Mouse (Mus musculus) right cerebral cortex, postnatal 10 days (tissue): ENCODE measurements around the gene Ppp2r5d.

ENCODE experiments used
- DNase-seq, 2 experiments: peaks; one replicate each; pipeline ENCODE4 v3.0.0; 2021; ENCODE audit warnings: low spot score in 2 of 2

Gene Ppp2r5d

DNA sequence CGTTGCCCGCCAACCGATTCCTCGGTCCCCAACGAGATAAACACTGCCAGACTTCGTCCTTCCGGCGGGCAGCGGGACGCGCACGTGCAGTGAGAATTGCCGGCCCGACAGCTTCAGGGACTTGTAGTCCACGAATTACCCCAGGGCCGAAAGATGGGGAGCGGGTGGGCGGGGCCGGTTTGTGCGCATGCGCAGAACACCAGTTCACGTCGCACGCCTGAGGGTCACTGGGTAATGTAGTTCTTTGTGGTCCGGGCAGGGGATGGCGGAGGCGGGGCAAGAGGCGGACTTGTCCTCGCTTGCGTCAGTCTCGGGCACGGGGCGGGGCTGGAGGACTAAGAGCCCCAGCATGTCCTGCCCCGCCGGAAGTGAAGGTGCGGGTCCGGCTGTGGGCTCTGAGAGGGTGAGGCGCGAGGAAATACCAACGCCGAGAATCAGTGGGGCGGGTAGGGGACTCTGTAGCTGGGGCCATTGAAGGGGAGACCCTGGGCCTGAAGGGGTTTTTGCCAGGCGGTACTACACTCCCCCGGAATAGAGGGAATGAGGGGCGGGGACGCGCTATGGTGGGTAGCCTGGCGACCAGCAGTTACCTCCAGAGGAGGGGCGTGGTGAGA, 24.0 kb downstream of the Ppp2r5d start, which contains the start of gene Klhdc3:
Klhdc3 (minus strand) TSS at position 155 of the 614 bp plus-strand sequence.
- peak; percentile 98 to 99 for DNase-seq

DNA sequence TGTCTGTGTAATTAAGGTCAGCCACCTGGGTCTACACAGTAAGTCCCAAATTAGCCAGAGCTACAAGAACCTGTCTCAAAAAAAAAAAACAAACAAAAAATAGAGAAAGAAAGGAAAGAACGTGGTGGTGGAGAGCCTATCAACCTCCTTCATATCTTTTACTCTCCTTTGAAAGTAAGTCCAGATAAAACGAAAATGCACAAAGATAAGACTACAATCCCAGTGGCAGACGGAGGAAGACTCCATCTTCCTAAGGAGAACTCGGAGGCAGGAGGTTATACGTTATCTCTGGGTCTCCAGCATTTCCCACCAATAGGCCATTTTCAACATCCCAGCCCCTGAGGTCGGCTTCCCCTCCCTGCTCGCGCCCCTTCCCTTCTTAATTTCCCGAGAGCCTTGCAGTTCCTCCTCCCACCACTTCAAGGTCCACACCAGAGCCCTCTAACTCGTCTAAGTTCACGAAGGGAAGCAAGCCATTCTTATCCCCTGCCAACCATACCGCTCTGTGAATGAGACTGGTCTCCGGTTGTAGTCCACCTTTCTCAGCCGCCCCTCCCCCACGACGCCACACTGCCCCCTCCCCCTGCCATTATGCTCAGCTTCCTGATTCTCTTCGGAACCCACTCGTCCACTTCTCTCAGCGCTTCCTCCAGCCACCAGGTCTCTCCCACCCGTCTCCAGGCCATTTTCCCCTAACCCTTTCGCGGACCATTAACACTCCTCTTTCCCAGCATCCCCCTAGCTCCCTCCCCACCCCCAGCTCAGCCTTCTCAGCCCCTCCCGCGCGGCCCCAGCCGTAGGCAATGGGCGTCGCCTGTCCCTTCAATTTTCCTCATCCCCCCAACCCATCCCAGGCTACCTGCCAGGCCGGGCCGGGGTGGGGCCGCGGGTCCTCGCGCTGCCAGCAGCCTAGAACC, 24.8 kb downstream of the Ppp2r5d start:
- peak in 1 of 2 experiments; percentile 71 for DNase-seq

DNA sequence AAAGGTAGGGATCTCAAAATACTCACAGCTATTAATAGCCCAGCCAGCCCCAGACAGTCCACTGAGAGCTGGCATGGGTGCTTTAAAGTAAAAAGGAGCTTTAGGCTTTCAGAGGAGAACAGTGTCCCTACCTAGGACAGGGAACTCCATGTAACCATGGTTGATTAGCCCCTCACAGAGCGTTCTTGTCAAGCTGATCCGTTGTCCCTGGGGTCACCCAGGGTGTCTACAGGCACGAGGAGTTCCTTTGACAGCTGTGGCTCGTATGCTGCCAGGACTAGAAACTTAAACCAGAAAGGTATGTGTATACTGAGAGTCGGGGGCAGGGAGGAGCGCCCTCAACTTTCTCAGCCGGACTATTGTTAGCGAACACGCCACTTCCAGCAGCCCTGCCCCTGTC, 26.0 kb downstream of the Ppp2r5d start:
- no peak for DNase-seq

DNA sequence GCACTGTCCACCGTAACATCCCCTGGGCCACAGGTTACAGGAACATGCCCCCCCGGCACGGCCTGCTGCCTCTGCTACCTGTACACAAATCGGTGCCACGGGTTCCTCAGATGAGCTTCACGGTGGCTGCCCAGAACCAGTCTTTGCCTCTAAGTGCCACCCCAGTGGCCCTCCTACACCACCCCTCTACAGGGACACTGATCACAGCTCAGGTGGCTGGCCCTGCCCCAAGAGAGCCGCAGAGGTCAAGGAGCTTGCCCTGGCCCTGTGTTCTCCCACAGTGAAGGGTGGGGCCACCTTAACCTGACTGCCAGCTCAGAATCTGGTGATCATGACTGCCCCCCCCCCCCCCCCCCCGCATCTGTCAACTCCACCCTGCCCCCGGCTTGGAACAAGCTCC, 26.5 kb downstream of the Ppp2r5d start, which contains the start of gene Mea1:
Mea1 (plus strand) TSS at position 378 of the 400 bp plus-strand sequence.
- no peak for DNase-seq

DNA sequence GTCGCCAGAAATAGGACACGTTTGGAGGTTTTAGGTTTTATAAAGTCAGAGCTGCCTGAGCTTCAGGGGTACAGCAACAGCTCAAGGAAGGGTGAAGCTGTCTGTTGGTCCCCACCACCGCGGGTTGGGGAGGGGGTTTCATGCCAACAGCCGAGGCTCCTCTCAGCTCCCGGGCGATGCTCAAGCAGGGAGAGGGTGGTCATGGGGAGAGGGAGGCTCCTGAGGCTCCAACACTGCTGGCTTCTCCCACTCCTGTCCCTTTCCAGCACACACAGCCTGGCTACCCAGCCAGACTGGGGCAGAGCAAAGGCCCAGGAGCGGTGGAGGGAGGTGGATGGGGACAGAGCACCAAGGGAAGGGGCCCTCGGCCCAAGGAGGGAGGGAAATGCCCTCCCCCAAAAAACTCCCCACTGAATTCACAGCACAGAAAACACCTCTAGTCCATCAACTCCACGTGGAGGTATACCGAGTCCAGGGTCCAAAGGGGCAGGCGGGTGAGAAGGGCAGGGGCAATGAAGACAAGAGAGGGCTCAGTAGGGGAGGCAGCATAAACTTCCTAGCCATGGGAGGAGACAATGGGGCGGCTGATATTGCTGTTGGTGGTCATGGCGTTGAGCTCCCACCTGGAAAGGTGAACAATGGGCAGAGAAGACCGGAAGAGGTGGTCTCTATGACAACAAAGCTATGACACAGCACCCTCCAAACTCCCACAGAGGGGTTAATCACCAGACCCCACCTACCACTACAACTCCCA, 30.2 kb downstream of the Ppp2r5d start:
- DNase-seq = no peak

DNA sequence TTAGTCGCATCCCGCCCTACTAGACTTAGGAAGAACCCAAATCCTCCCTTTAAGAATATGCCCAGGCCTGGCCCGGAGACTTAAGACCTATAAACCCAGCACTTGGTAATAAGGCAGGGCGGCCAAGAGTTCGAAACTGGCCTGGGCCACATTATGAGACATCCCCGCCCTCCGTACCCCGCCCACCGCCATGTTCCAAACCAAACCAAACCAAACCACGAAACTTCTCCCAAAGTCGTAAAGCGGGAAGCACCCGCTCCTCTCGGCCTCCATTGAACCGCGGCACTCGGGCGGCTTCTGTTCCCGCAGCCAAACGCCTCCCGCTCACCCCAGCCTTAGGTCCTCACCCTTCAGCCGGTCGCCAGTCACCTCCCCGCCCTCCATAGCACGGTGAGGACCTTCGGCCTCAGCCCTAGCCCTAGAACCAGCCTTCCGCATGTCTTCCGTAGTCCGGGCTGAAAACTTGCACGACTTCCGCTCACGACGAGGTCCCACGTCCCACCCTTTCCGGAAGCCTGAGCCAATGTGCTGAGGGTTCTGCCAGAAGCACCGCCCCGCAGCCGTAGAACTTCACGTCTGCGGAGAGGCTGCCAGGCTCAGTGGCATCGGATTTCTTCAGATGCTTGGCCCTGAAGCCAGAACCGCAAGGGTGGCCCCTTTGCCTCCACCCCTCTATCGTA, 30.9 kb downstream of the Ppp2r5d start, which contains the start of gene Rrp36:
Rrp36 (minus strand) TSS at position 503 of the 680 bp plus-strand sequence.
- DNase-seq = peak; percentile 94 to 95

DNA sequence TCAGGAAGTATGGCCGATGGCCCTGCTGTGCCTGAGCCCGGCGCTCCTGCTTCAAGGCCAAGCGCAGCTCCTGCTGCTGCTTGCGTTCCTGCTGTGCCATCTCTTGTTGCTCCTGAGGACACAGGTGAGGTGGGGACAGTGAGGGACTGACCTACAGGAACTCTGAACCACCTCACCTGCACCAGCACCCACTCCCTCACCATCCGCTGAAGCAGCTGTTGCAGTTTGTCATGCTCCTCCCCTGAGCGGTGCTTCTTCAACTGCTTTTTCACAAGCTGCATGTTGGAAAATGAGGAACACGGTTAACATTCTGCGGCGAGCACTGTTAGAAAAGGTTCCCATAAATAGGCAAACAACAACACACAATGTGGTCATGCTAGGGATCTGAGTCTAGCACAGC, 35.0 kb downstream of the Ppp2r5d start:
- no peak for DNase-seq

DNA sequence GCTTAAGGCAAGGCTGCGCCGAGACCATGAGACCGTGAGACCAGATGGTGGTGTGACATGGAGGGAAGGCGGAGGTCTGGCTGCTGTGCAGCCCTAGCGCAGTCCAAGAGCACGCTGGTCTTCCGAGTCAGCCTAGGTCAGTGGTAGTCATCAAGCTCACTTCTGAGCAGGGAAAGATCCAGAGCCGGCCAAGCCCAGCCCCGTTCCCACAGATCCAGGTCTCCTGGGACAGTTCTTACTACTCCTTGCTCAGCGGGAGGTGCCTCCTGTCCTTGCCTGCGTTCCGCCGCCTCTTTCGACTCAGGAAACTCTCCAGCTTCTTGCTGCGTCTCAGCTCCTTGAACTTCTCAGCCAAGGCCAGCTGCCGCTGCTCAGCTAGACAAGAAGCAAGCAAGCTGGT, 37.2 kb downstream of the Ppp2r5d start:
- DNase-seq = no peak

DNA sequence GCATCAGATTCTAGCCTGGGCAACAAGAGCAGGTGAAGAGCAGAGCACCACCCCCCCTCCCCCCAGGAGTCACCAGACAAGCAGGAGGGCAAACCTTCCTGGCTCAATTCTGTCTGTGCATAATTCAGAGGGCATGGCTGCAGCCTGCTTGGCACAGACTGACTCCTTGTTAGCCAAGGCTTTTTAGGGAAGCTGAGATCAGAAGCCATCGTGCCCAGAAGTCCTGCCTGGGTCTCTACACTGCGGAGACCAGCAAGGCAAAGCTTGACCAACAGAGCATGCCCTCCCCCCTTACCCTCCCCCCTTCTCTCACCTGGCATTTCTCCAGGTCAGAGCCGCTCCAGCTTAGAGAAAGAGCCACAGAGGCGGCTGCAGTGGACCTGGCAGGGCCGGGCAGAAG, 42.2 kb downstream of the Ppp2r5d start:
- DNase-seq = no peak

DNA sequence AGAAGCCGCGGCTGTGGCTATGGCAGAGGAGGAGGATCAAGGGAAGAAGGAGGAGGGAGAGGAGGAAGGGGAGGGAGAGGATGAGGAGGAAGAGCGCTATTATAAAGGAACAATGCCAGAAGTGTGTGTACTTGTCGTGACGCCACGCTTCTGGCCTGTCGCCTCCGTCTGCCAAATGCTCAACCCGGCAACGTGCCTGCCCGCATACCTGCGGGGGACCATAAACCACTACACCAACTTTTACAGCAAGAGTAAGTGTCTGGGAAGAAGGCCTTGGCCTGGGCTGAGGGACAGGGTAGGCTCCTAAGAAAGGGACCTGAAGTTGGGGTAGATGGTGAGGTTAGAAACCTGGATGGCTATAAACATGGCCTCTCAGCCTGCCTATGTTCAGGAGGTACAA, 42.9 kb downstream of the Ppp2r5d start:
- no peak for DNase-seq

DNA sequence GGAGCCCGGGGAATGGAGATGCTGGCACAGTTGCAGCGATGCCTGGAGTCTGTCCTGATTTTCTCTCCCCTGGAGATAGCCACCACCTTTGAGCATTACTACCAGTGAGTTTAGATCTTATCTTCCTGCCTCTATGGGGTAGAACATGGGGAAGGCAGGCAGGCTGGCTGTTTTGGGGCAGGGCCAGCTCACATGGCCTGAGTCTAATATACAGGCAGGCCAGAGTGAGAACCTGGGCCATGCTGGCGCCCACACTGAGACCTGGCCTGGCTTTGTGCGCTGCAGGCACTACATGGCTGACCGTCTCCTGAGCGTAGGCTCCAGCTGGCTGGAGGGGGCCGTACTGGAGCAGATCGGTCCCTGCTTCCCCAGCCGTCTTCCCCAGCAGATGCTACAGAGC, 43.6 kb downstream of the Ppp2r5d start:
- DNase-seq = no peak

DNA sequence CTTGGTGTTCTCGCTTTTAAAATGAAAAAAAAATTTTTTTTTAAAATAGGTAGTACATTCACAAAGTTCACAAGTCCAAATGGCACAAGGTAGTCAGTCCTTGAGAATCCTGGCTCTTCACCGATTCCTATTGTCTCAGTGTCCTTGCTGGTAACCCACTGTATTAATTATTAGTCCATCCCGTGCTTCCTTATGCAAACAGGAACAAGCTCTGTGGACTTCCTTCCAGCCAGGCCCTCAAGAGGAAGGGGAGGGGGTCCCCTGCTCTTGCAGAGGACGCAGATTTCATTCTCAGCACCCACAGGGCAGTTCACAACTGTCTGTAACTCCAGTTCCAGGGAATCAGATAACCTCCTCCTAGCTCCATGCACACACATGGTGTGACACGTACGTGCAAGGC, 48.9 kb downstream of the Ppp2r5d start:
- no peak for DNase-seq

DNA sequence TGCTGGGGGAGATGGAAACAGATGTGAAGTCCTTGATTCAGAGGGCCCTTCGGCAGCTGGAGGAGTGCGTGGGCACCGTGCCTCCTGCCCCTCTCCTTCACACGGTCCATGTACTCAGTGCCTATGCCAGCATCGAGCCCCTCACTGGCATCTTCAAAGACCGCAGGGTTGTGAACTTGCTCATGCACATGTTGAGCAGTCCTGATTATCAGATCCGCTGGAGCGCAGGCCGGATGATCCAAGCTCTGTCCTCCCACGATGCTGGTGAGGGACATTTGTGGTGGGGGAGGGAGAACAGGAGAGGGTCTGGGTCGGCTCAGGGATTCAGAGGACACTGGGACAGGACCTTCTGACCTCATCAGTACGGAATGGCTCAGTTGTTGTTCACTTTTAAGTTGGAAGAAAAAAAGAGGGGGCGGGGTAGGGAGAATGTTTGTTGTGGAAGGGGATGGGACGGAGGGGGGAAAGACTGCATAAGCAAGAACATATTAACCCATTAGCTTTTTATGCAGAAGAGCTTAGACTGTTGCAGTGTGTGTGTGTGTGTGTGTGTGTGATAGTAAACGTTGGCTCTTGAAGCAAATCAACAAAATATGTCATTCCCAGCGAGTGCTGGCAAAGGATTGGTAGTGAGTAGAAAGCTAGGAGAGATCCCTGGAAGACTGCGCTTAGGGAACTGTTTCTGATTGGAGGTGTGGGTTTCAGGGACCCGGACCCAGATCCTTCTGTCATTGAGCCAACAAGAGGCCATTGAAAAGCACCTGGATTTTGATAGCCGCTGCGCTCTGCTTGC, 53.0 kb downstream of the Ppp2r5d start:
- no peak for DNase-seq

DNA sequence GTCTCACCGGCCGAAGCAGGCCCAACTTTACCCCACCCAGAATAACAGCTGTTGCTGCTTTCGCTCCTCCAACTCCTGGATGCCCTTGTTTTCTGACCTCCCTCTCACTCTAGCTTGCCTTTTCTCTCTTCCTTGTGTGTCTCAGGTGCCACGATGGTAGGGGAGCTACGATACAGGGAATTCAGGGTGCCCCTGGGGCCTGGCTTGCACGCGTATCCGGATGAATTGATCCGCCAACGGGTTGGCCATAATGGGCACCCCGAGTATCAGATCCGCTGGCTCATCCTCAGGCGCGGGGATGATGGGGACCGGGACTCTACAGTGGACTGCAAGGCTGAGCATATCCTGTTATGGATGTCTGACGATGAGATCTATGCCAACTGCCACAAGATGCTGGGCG, 53.6 kb downstream of the Ppp2r5d start:
- DNase-seq = no peak

DNA sequence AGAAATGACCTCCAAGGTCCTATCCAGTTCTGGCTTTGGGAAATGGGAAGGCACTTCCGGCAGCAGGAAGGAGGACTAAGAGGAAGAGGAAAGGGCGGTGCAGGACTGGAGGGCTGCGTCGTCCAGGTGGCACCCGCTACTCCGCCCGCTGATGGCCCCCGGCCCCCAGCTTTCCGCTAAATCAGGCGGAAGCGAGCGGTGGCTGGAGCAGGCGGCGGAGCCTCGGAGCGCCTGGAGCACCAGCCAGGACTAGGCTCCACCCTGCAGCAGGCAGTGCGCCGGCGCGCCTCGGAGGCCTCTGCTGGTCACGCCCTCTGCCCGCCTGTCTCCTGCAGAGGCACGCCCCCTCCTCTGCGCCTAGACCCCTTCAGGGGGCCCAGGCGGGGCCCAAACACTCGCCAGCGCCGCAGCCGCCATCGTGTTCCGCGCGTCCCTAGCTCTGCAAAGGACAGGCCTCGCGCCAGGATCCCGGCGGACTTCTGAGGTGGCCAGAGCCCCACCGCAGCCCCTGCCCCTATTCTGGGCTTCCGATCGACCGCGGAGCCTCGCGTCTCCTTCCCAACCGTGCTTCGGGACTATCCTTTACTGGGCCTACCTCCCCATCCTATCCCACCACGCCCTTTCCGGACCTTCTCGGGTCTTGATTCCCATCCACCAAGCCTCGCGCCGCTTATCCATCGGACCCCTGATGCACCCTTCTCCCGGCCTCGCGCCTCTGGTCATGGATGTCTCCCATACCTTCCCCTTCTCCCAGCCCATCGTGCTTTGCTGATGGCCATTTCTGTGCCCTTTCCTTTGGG, 54.5 kb downstream of the Ppp2r5d start, which contains the start of gene Cul7:
Cul7 (plus strand) TSS at position 106 of the 800 bp plus-strand sequence.
- peak; percentile 96 to 97 for DNase-seq

DNA sequence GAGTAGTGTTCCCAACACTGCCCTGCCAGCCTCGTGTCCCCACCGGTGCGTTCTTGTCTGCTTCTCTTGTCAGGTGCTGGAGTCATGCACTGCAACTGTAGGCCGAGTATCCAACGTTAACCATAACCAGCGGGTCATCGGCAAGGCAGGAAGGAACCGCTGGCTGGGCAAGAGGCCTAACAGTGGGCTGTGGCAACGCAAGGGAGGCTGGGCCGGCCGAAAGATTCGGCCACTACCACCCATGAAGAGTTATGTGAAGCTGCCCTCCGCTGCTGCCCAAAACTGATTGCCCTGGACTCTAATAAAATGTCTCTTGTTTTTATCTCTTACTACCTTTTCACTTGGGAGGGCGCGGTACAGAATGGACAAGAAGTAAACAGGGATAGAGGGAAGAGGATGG, 55.1 kb downstream of the Ppp2r5d start:
- DNase-seq = no peak

DNA sequence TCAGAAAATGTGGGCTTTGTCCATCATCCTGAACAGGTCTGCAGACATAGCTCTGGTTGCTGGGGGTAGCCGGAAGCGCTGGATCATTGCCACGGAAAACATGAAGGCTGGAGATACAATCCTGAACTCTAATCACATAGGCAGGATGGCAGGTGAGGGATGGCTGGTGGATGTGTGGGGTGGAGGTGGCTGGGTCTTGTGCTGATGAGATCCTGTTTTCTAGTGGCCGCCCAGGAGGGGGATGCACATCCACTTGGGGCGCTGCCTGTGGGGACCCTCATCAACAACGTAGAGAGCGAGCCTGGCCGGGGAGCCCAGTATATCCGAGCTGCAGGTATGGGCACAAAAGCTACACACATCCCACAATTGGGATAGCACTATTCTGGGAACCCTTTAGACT, 56.5 kb downstream of the Ppp2r5d start:
- DNase-seq = no peak

DNA sequence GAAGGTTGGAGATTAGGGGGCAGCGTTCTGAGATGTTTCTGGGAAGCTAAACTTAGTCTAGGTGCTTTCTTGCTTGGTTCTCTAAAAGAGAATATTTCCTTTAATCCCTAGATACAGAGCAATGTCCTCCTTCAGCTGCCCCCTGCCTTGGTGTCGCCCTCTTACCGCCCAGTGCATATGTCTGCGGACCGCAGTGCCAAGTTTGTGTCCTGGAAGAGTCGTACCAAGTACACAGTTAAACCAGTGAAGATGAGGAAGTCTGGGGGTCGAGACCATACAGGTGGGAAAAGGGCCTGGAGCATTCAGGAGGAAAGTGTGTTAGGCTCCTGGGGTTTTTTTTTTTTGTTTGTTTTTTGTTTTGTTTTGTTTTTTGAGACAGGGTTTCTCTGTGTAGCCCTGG, 57.6 kb downstream of the Ppp2r5d start:
- no peak for DNase-seq

DNA sequence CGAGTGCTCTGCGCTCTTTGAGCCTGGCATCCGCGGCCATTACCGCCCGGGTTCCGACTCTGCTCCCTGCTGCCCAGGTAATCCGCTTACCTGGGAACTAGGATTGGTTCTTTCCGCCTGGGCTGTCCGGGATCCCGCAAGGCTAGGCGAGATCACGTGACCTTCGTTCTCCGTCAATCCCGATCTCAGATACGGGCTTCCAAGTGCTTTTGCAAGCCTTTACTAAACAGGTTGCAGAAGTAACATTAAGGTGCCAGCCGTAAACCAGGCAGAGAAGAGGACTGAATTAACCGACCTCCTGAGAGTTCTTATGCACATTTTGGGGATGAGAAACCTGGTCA, 58.6 kb downstream of the Ppp2r5d start:
- no peak for DNase-seq
